Mouse (Mus musculus): Measurements from ENCODE around the gene Nt5c2.

DNA sequence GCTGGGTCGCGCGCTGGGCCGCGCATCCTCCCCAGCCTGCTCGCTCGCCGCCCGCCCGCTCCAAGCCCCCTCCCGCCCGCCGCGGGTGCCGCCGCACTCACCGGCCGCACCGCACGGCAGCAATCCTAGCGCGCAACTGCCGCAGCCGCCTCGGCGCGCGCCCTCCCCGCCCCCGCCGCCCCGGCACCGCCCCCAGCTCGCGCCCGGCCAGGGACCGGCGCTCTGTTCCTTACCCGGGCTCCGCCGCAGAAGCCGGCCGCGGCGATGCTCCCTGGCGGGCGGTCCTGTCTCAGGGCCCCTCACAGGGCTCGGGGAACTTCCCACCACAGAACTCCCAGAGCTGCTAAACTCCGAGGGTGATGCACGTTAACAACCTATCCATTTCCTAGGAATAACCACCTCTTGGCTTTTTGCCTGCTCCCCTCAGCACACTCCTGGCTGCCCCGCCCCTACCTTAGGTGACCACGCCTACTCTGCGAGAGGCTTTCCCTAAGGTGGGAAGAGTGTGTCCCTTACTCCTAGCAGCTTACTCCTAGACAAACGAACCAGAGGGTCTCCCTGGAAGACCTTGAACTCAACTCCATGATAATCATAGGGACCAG is 52.7 kb downstream of the Nt5c2 start:
- TF ChIP-seq CTCF (IDR thresholded peaks at IDR 0.05; ENCODE audit: low read depth, low read length): no peak
- TF ChIP-seq GATA1 (IDR thresholded peaks at IDR 0.05; ENCODE audit: borderline replicate concordance, low read length): no peak
- TF ChIP-seq TAL1 (conservative IDR thresholded peaks at IDR 0.05; ENCODE audit: low read depth, low read length): no peak
- no peak for TF ChIP-seq GATA2 (IDR thresholded peaks at IDR 0.05; ENCODE audit: borderline replicate concordance, low read depth, low read length)
